Mouse (Mus musculus) lung, postnatal 10 days (tissue): ENCODE measurements at regions not wholly inside any gene's neighbourhood (a gene's known extent, or its start where the extent isn't known, plus 50 kb on each side); places are given as distances from the start of the nearest gene placed in this dataset.

Source experiments
- DNase-seq: peaks from one replicate; pipeline ENCODE4 v3.0.0; 2021

DNA sequence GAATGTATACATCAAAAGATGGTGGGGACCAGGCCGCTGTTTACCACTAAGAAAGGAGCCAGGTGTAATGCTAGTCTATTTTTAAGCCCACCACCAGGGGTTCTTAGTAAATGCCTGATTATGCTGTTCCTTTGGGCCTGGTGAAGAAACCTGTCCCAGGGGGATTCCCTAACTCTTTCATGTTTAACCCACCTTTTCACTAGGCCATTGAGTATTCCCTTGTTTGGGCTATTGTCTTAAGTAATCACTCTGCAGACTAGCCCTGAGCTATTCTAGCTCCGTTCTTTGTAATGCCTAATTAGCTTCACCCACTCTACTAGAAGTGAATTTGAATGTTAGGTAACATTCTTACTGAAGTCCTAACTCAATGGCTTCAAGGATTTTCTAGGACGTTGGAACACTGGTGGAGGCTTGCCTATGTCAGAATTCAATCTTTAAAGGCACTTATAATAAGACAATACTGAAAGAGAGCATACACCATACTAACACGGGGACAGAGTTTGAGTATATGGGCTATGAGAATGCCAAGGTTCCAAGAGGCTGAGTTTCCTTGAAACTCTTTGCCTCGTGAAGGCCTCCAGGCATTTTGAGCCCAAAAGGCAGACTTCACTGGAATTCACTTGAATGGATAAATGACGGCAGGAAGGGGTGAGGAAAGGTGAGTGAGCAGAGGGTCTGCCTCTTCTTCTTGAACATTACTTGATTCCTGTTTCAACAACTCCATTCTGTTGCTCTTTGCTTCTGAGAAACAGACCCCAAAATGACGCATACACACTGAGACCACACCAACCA, 312.7 kb upstream of the Irx4 start:
- DNase-seq = no peak

DNA sequence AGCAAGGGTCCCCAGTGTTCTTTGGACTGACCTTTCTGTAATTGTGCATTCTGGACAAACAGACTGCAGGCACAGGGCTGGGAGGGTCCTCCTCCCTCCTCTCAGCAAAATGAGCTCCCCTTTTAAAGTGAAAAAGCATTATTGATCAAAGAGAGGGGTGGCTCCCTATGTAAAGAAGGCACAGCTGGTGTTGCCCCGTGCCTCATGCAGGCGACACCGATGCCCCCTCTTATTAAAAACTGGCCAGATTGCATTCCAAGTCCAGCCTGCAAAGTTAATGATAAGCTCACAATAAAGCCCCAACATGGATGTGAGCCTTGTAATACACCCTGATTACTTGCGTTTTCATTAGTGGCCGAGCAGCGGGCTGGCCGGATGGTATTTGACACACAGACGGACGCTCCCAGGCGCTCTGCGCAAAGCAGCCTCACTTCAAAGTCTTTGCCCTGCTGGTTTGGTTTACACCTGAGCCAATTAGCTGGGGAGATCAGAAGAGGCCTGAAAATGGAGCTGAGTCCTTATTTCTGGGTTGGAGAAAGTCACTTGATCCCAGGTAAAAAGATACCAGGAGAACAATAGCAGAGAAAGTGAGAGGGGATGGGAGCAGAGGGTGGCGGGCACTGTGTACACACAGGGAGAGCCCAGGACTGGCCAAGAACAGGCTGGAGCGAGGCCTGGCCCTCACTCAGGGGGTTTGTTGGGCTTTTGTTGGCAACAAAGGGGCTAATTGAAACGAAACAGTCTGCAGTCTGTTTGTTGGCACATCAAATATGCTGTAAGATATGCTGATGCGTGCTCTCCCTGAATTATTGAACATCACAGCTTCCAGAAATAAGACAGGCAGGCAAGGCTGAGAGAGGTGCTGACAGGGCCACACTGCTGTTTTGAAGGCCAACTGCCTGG, 301.4 kb upstream of the Irx4 start:
- DNase-seq = no peak

DNA sequence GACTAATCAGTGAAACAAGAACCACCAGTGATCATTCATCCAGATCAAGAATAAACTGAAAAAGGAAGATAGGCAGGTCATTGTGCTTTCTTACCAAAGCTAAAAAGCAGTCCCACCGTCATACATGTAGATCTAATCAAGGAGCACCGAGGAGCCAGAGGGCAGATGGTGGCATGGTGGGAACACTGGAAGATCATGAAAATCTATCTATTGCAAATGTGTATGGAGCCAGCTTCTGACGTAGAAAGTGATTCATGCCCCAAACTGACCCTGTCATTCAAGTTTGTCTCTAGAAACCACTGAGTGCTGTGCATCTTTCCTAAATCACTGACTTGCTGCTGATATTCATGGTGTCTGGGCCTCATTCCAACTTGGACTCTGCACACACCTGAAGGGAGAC, 299.0 kb upstream of the Irx4 start:
- DNase-seq = no peak

DNA sequence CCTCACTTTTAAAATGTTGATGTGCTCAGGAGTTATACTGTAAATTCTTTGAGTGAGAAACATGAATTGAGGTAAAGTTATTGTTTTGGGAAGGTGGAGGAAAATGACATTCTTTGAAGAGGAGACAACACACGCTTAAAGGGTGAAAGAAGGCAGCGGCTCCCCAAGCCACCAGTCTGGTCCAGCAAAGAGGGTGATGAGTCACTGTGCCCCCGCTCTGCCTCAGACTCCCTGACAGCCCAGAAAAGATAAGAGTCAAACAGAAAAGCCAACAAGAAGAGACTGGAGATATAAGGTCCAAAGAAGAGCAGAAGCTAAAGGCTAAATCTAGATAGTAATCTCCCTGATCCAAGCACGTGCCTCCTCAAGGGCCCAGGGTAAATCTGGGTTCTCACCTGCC, 288.1 kb upstream of the Irx4 start:
- no peak for DNase-seq

DNA sequence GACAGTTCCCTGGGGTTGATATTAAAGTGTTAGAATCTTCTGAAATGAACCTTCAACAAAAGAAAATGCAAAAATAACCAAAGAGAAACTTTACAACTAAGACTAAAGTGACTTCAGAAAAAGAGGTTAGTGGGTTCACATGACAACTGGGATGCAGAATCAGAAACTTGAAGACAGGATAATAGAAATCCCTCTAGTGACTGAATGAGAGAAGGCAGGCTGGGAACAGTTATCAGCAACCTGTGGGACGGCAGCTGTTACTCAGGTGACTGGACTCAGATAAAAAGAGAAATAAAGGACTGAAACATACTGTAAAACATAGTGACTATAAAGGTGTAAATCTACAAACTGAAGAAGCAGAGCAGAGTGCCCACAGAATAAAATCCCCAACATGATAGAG, 287.4 kb upstream of the Irx4 start:
- DNase-seq = no peak

DNA sequence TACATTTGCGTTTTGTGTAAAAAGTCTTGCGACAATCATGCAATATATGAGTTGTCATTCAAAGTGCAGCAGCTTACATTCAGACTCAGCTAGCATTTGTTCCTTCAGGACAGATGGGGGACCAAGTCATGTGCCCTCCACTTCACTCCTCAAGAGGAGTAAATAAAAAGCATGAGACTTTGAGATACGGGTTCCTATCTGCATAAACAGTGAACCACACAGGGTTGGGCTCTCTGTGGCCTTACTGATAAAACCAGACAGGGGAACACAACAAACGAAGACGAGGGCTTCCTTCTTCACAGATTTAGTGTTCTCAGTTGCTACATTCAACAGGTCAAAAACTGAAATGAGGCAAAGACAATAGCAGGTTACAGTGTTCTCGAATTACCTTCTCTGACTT, 283.1 kb upstream of the Irx4 start:
- no peak for DNase-seq

DNA sequence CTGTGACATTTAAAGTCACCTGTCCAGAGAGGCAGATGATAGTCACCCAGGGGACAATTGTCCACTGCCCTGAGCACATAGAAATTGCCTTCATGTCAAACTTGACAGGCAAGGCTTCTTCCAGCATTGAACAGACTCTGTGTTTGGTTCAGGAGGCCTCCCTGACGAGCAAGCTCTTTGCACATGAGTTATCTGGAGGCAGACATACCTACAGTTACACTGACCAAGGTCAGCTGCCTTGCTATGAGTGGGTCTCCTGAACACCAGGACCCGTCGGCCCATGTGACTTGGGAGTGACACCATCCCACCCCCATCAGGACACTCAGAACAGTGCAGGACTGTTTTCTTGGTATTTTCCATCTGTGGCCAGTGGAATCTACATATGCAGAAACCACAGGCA, 282.3 kb upstream of the Irx4 start:
- DNase-seq = no peak

DNA sequence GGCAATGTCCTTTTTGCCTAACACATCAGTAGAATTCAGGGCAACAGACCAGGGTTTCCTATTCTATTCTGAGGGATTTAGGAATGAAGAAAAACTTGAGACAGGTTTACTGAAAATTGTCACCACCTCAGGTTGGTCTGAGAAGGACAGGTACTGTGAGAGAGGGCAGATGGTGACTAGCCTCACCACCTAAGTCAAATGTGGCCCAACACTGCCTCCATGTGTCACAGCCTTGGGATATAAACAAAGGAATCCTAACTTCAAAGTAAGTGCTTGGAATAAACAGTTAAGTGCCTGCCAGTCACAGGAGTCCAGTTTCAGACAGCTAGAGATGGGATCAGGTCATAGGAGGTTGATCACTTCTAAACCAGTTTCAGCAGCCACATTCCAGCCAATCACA, 281.3 kb upstream of the Irx4 start:
- no peak for DNase-seq

DNA sequence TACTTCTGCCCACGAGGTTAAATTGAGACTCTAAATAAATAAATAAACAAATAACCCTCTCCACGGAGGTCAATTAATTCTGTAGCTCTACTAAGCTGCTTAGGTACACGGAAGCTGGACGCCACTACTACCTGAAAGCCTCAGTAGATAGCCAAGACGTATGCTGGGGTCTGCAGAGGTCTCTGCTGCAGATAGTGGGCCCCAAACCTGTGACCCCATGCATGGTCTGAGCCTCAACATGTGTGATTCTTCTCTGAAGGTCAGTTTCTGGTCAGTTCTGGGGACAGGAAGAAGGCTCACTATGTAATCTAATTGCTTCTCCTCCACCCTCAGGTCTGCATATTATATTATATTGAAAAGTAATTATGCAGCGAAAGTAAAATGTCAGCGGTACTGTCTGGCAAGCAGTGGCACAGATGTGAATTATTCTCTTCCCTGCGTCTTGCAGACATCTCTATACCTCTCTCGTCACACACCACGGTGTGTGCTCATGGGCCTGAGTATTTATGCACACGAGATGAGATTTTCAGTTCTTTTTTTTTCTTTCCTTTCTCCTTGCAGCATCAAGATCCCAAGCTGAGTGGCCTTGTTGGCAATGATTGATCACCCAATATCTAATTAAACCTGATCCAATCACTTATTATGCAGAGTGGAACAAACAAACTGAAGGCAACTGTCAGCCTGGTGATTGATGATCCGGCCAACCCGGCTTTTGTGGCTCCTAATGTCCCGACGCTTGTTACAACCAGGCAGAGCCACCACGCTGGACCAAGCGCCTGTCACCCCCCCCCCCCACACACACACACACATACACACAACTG, 267.5 kb upstream of the Irx4 start:
- no peak for DNase-seq

DNA sequence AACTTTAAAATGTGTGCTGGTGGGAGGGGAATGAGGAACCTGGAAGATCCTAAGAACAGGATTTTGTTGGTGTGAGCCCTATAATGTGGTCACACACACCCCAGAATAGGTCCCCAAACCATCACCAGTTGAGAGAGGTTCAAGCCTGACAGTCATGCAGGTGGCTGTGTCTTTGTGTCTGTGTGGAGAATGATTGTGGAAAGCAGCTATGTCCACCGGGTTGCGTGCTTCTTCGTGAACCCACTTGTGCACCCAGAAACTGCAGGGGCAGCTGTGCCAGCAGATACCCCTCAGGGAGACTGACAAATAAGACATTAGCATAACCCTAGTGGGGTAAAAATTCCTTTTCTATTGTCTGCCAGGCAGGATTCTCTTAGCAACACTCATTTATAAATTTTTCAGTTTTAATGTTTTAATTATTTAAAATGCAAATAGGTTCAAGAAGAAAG, 266.8 kb upstream of the Irx4 start:
- no peak for DNase-seq

DNA sequence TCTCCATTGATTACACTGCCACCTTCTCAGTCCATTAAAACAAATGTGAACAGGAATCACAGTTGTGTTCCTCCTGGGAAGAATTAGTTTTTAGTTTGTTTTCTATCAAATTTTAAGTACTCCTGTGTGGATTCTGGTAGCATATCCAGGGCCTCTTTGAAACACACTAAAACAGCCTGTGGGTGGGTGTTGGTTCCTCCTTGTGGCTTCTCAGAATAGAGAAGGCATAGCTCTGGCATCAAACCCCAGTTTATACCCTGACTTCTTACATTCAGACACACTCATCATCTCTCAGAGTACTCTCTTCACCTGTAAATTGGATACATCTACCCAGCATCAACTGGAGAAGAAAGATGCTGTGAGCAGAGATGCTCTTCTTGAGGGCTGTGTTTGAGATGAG, 265.7 kb upstream of the Irx4 start:
- no peak for DNase-seq

DNA sequence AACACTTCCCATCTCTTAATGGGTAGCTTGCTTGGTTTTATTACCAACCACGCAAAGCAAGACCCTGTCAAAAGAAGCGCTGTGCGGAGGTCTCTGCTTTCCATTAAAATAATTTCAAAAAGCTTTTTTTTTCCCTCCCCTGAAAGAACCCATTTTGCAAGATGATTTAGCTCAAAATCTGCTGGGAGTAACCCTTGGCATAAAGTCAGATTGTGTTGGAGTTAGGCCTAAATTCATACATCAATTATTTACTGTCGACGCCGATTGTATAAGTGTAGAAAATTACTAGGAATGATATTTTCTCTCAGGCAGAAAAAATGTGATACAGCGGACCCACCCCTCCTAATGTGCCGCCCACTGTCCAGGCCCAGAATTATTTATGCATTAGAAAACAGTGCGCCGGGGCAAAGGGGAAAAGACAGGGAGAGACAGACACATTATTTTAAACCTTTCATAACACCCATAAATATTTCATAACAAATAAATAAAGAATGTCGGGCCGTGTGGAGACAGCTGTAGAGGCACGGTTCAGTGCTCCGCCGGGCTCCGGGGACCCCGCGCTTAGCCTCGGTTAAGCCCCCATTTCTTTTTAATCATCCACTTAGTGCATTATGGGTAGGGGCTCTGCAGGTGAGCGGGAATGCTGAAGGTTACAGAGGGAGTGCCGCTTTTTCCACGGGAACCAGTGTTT, 251.3 kb upstream of the Irx4 start:
- no peak for DNase-seq

DNA sequence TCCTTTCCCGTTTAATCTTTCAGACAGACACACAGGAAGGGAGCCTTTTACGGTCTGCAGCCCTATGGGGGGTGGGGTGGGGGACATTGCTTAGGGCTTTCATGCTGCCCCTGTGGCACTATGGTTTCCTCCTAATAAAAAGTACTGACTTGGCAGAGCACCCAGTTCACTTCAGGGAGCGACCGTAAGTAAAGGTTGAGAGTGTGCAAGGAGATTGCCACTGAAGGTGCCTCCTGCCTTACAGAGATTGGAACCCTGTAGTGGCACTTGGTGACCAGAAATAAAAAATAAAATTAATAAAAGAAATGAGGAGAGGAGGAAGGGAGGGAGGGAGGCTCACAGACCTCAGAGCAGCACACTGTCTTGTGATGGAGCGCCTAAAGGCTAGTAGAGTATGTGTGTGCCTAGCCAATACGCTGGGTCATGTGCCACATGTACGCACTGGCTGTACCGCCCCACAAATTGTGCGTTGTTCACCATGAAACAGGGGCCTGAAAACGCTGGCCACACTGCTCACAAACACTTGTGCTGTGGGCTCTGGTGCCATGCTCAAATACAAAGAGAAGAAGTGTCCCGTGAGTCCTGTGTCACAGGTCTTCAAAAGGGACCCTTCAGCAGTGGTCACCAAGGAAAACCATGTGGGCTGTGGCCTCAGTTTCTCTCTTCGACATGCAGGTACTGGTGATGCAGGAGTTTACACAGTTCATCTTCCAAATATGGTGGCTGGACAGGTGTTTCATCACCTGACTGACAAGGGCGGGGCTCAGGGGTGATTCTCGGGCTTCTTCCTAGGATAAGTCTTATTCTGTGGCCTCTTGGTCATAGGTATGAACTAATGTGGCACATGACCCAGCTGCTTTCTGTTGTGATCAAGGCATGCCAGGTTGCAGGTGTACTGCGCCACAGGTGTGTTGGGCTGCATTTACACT, 250.5 kb upstream of the Irx4 start:
- no peak for DNase-seq

DNA sequence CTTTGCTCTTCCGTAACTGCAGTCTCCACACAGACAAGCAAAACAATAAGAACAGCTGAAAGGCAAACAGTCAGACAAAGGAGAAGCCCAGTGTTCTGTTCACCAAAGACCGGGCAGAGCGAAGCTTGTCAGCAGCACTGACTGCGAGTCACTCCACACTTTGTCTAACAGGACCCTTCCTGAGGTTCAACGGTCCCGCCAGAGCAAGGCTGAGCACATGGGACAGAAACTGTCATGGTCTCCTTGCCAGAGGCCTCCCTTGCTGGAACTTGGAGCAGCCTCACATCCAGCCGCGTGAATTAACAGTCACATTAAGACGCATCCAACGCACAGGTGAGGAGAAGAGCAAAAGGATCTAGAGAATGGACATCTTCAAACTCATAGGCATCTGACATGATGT, 241.1 kb upstream of the Irx4 start:
- no peak for DNase-seq

DNA sequence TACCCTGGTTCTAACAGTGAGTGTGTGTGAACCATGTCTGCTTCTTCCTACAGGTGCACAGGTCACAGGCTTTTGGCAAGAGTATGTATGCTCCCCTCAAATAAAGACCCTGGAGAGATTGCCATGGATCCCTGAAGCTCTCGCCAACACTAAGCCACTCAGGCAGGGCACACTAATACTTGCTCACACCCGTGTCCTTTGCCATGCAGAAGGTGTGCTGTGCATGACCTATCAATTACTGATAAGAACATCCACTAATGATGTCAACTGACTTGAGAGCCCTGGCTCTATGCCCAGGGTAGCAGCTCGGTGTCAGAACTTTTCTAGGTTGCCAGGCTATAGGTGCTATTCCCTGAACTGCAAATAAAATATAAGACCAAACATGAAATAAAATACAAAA, 229.1 kb upstream of the Irx4 start:
- DNase-seq = no peak

DNA sequence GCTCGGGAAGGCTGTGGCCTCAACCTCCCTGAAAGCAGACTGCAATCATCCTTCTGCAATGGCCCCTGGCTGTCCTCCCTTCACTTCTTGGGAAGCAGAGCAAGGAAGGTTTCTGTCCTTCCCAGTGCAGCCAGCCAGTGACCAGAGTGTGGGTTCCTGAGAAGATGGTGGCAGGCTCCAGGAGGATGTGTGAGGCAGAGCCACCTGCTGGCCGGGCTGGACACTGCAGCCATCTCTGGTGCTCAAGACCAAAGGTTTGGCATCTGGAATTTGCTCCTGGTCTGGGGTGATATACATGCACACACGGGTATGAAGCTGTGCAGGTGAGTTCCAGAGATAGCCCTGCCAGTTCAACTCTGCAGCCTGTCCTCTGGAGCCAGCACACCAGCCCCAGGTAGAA, 227.2 kb upstream of the Irx4 start:
- DNase-seq = peak; percentile 55

DNA sequence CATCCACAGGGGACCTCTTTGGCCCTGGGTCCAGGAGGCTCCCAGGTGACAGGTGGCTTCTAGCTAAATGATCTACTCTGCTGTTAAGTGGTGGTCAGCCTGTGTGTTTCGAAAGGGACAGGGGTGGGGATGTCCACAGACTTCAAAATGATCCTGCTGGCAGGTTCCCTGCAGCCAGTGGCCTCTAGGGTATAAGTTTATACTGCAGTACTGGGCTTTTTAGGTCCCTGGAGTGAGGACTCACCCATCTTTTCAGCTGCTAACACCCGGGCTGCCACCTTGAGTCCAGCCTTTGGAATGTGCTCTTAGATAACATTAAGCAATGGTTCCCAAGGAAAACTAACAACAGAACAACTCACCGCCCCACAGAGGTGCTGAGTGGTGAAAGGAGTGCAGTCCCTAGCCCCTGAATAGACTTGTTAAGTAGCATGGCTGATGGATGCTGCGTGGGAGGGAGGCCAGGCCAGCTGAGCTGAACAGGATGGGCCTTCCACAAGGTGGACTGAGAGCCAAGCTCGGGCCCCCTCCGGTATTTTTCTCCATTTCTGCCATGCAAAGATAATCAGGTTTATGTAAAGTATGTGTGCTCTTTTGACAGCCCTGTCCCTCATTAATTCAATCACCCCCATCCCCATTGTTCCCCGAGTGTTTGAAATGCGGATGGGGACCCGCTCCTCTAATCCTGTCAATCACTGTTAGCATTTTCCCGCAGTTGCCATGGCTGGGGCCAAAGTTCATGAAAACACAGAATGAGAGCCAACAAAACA, 226.0 kb upstream of the Irx4 start:
- no peak for DNase-seq

DNA sequence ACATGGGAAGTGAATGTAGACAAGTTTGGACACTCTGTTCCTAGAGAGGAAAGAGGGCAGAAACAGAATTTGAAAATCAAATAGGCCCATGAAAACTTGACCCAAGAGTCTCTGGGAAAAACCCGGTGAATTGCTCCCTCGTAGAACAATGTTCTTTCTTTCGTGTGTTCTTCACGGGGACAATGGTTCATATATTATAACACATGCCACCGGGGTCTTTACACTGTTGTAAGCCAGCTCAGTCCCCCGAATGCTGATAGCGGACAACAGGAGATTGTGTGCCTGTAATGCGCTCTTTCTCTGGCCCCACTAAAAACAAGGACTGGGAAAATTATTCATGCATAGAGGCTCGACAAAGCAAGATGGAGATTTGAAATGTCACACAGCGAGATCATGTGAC, 225.4 kb upstream of the Irx4 start:
- no peak for DNase-seq

DNA sequence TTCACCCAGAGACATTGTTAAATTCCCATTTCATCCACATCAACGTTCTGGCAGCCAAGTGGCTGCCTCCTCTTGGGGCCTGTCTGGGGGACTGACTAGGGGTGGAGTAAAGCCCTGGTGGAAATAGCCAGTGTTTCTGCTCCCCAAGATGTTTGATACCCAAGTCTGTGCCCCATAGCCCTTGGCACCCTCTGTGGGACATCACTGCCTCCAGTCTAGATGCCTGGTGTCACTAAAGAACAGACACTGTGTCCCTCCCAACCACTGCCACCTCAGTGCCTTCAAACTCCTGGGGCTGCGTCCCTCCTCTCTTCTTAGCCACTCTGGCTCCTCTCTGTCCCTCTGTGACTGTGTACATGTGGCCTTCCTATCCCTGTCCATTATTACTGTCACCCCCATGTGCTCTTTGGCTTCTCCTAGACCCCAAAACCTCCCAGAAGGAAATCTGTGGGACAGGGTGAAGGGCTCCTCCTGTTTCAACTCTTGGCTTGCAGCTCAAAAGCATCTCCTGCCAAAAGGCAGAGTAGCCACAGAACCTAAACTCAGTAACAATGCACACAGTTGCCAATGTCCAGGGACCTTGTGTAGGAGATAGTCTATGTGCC, 224.8 kb upstream of the Irx4 start:
- no peak for DNase-seq

DNA sequence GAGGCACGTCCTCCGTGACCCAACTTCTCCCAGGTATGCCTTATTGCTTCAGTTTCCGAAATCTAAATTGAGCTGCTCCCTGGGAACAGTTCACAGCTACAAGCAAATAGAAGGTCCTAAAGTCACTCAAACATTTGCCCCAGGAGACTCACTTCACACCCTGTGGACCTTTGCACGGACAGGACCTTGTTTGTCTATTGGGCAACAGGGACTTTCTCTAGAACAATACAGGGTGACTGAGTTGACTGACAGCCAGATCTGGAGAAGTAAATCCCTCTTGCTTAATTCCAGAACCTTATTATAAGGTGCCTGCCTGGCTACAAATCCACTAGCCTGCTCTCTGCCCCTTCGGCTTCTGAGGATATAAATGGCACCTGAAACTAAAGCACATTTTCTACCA, 220.5 kb upstream of the Irx4 start:
- DNase-seq = no peak
